Mouse (Mus musculus) cerebral cortex, adult 2 months (tissue): Measurements from ENCODE around the gene Nptn.

Experiments
- WGBS: fragments of 180-500 bp; shearing (Covaris S2); methylation state at CpG from one replicate; pipeline ENCODE4 v1.1.7; 2018; 5-methylcytosine and 5-hydroxymethylcytosine counted together

Gene Nptn

GRCm38 (mm10) chr9:58656824-58657223 lies 74.8 kb downstream of the Nptn start:
- WGBS: 50% methylated on average over 2 of the region's 2 CpGs

DNA sequence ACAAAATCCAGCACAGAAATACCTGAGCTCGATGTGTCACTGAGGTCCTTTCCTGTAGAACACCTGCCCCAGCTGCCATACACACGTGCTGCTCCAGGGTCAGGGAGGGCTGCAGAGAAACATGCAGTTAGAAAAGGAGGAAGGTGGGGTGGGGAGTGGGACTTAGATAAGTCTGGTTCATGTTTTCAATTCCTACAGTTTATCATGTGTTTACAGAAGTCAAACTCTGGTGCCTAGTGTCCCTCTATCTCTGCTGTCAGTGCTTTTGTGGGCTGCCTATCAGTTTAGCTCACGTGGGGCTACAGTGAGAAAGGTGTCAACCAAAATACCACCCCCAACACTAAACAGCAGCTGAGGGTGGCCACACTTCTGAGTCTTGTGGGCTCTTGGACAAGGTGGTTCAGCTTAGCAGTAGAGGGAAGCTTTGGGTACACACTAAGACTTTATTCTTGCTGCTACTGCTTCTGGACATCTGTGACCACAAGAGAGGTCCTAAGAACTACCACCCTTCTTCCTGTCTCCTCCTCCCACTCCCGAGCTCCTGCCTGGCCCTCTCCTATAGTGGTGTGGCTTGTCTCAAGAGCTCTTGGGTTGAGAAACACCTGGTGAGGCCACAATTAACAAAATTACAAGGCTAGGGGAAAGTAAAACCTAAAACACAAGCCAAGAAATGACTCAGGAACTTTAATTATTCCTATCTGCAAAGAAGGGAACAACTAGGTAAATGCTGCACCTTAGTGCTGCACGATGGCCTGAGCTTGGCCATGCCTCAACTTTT lies 75.9 kb downstream of the Nptn start:
- 73% methylated on average over 5 of the region's 5 CpGs for WGBS

GRCm38 (mm10) chr9:58658596-58659309 lies 76.7 kb downstream of the Nptn start:
- 72% methylated on average over 4 of the region's 4 CpGs for WGBS

DNA sequence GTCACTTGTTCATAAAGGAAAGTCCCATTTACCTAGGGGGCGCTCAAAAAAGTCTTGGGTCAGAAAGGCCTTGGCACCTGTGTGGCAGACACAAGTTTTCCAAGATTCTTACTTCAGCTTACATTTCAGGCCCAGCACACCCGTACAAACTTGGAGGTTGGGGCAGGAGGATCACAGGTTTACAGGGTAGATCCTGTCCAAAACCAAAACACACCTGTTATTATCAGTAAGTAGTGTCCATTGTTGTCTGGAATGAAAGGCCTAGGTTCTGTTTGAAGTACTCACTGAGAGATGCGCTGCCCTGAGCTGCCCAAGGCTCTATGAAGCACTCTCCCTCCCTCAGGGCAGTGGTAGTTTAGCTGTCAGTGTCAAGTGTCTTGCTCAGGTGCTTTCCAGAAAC lies 77.3 kb downstream of the Nptn start:
- 91% methylated on average over 3 of the region's 3 CpGs for WGBS

DNA sequence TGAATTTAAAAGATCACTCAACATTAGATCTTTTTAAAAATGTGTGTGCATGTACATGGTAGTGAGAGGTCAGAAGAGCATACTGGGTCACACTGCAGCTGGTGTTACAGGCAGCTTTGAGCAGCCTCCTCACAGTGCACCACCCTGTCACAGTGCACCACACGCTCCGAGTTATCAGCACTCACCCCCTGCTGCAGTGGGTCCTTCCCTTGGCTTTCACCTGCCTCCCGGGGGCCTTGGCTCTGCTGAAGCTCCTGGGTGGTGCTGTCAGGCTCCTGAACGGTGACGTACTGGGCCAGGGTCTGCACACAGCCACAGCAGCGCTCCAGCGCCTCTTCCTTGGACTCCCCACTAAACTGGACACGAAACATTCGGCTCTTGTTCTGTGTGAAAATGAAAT lies 77.9 kb downstream of the Nptn start:
- WGBS: 82% methylated on average over 9 of the region's 9 CpGs

DNA sequence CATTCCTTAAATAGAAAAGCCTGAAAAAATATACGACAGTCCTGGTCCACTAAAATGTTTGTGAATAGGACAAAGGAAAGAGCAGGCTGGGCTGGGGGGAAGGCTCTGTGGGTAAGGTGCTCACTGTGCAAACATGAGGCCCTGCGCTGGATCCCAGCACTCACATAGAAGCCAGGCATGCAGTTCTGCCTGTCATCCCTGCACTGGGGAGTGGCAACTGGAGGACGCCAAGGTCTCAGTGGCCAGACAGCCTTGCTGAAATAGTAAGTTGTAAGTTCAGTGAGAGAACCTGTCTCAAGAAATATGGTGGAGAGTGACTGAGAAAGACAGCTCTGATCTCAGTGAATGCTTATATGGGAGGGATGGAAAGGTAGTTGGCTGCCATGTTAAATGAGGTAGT lies 78.6 kb downstream of the Nptn start:
- WGBS: 84% methylated on average over 3 of the region's 3 CpGs

GRCm38 (mm10) chr9:58662007-58662406 lies 80.0 kb downstream of the Nptn start:
- WGBS: 87% methylated on average over 4 of the region's 4 CpGs

GRCm38 (mm10) chr9:58662791-58663190 lies 80.8 kb downstream of the Nptn start:
- WGBS: 90% methylated on average over 3 of the region's 3 CpGs

DNA sequence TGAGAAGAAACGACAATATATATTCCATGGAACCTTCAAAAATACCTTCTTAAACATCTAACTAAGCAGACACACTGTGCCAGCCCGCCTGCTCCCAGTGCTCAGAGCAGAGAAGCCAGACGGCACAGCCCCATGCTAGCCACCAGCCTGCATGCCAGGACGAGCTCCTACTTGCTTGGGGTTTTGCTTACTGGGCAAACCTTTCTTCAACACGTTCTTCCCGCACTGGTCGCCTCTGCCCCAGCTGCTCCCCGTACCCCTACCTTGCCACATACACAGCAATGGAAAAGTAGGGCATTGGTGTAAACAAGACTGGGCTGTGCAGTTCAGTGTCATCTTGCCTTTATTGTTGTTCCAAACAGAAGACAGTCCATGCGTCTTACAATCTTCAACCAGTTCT lies 83.5 kb downstream of the Nptn start:
- WGBS: 71% methylated on average over 9 of the region's 9 CpGs

DNA sequence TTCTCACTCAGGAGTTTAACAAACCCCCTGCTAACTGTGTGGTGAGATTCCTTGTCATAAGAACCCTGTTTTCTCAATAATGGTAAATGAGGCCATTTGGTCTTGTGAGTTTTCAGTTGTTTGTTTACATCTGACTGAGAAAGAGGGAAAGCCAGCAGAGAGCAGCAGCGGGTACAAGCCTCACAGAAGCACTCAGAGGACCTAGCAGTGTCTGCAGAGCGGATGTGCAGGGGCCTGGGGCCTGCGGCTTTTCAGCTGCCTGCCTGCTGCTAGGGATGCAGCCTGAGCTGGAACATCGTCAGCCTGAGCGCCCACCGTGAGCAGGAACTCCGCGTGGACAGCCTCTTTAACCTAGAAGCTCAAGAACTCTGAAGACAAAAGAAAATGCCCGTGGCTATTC lies 84.2 kb downstream of the Nptn start:
- WGBS: 67% methylated on average over 9 of the region's 9 CpGs

GRCm38 (mm10) chr9:58667244-58667643 lies 85.2 kb downstream of the Nptn start:
- 92% methylated on average over 9 of the region's 9 CpGs for WGBS

DNA sequence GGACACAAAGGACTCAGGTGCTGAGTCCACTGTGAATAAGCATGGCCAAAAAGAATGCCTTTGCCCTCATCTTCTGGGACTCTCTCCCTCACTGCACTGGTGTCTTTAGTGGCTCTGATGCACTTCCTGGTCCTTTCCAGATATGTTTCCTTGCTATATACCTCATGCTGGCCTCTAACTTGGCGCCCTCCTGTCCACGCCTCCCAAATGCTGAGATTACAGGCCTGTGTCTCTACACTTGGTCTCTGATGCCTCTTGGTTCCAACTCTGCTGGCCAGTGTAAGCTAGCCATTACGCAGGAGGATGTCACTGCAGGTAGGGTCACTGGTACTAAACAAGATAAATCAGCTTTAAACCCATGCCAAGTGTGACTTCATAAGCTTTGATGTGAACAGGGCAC lies 86.1 kb downstream of the Nptn start:
- 92% methylated on average over 3 of the region's 3 CpGs for WGBS

- WGBS: 64% methylated on average over 3 of the region's 3 CpGs
Observed at GRCm38 (mm10) chr9:58669071-58669470, 87.0 kb downstream of the Nptn start.

GRCm38 (mm10) chr9:58669819-58670218 lies 87.8 kb downstream of the Nptn start:
- 96% methylated on average over 6 of the region's 6 CpGs for WGBS

DNA sequence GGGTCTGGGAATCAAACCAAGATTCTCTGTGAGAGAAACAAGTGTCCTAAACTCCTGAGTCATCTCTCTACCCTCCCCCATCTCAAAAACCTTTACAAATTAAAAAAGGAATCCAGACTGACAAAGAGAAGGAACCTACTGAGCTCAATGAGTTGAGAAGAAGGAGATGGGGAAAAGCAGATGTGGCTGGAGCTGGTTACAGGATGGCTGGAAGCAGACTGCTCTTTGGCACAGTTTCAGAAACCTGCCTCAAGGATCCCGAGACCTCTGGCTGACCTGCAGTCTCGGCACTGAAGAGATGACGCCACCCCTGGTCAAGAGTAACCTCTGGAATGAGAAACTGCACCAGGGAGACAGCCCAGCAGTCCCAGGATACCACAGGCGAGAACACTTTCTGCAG lies 90.4 kb downstream of the Nptn start:
- WGBS: 66% methylated on average over 4 of the region's 4 CpGs

- 70% methylated on average over 11 of the region's 11 CpGs for WGBS
Observed at GRCm38 (mm10) chr9:58674736-58675135, 92.7 kb downstream of the Nptn start.

DNA sequence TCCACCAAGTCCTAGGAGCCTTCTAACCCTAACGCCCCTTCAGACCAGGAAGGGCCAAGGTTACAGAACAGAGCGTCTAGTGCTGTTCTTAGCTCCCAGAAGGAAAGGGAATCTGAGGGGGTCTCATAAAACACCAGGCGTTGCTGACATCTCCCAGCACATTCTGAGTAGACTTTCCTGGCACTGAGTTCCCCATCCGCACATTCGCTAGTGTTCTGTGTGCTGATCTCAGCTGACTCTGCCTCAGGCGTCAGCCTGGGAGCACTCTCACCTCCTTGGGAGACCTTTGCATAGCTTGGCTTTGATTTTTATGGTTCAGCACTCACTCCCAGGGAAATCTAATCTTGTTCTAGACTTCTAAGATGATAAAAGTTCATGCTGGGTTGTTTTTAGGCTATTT lies 93.3 kb downstream of the Nptn start:
- 78% methylated on average over 6 of the region's 6 CpGs for WGBS

DNA sequence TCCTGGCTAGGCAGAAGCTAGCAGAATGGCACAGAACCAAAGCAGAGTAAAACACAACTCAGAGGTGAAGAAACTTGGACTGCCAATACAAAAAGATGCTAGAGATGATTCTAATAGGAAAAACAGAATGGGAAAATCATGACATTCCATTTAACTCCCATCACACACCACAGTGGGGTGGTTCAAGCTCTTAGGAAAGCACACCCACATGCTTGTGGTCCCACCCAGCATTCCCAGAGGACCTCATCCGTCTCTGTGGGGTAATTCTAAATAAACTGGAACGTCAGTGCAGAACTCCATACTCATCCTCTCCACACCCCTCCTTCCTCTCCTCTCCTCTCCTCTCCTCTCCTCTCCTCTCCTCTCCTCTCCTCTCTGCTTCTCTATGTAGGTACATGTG lies 99.4 kb downstream of the Nptn start:
- 63% methylated on average over 2 of the region's 2 CpGs for WGBS

DNA sequence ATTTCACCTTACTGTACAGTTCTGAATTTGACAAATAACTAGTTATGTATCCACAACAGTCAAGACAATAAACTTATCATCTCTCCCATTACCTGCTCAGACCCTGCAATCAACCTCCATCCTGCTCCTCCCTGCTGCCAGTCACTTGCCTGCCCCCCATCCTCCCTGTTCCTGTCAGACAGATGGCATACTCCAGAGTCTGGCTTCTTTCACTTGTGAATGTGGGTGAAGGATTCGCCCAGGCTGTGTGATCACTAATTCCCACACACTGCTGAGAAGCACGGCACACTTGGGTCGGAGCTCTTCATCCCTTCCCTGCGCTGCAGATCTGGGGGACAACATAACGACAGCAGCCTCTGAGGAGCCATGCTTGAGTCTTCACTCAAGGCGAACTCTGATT lies 100.1 kb downstream of the Nptn start:
- 52% methylated on average over 6 of the region's 6 CpGs for WGBS

GRCm38 (mm10) chr9:58683372-58683771 lies 101.3 kb downstream of the Nptn start:
- WGBS: 62% methylated on average over 6 of the region's 6 CpGs

DNA sequence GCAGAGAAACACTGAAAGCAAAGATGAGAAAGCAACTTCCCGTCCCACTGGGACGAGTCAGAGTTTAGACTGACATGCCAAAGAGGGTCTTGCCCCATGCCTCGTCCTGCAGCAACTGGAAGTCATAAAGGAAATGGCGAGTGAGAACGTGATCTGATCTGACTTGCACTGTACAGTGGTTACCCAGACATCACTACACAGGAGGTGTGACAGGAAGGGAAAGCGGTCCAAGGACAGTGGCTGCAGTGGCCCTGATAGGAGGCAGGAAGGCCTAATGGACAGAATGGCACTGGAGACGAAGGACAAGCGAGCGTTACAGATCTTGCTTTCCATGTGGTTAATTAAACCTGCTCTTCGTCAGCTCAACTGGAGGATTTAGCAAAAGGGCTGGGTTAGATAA lies 103.2 kb downstream of the Nptn start:
- WGBS: 89% methylated on average over 10 of the region's 10 CpGs

- WGBS: 95% methylated on average over 4 of the region's 4 CpGs
Observed at GRCm38 (mm10) chr9:58688076-58688475, 106.0 kb downstream of the Nptn start.

DNA sequence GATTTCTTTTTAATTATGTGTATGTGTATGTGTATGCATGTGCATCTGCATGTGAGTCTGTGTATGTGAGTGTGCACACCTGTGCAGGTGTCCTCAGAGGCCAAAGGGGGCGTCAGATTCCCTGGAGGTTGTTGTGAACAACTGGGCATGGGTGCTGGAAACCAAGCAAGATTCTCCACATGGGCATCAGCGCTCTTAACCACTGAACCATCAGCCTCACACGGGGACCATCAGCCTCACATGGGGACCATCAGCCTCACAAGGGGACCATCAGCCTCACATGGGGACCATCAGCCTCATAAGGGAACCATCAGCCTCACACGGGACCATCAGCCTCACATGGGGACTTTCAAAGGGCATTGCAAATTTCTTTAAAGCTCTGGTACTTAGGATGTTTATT lies 108.7 kb downstream of the Nptn start:
- 87% methylated on average over 4 of the region's 4 CpGs for WGBS
